Mouse (Mus musculus) left cerebral cortex, postnatal 14 days (tissue): ENCODE results near the gene Agap3. TPM values are rescaled to one million over a fixed set of nuclear protein-coding genes. Genes with fewer than 3 reads are reported as not detected.

Experiments used
- DNase-seq, 2 experiments: peaks; one replicate each; pipeline ENCODE4 v3.0.0; 2021 to 2022; ENCODE audit warnings: low spot score in 2 of 2, mixed read lengths in 1 of 2
- intact Hi-C: fragments of 180-260 bp; cut with DNase I; formaldehyde crosslinking; loops from one replicate; pipeline ENCODE4 v1.15.1; 2025
- long read RNA-seq, 2 experiments: library from polyadenylated mRNA; stranded (forward); transcript quantifications; one replicate each; pipeline ENCODE4 v2.0.0; 2021
- total RNA-seq, 2 experiments: library from RNA; stranded (reverse); gene quantifications; 2 replicates each; pipeline ENCODE4 v1.2.3; 2021

Gene Agap3
- 100 to 1,000 TPM; 464 to 465 TPM for total RNA-seq
- long read RNA-seq, experiment 1, transcript Agap3-204 (9 exons, 1,061 nt) = major isoform, 170 of 353 reads
- long read RNA-seq, experiment 1, partial matches to known transcripts = 33 of 353 reads
- long read RNA-seq, experiment 1, other reads (novel, unspliced or antisense) = 144 of 353 reads
- long read RNA-seq, experiment 2, transcript Agap3-204 (9 exons, 1,061 nt) = major isoform, 163 of 366 reads
- long read RNA-seq, experiment 2, partial matches to known transcripts = 35 of 366 reads
- long read RNA-seq, experiment 2, other reads (novel, unspliced or antisense) = 164 of 366 reads

DNA sequence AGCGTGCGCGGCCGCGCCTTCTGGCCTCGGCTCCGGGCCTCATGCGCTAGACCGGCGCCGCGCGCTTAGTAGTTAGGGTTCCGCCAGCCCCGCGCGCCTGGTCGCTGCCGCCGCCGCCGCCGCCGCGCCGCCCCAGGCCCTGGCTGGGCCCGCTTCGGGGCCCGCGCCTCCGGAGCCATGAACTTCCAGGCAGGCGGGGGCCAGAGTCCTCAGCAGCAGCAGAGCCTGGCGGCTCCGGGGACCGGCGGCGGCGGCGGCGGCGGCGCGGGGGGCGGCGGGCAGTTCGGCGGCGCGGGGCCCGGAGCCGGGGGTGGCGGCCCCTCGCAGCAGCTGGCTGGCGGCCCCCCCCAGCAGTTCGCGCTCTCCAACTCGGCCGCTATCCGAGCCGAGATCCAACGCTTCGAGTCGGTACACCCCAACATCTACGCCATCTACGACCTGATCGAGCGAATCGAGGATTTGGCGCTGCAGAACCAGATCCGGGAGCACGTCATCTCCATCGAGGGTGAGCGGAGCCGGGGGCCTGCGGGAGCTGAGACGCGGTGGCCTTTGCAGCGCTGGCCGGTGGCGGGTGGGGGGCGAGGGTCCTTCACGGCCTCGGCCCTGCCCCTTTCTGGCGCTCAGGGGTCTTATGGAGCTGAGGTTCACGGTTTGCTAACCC lies at the start of gene Agap3:
TSS of gene Agap3 (plus strand) at position 148 of the 661 bp plus-strand sequence.
- peak in 1 of 2 experiments; percentile 32 for DNase-seq
- intact Hi-C loops = no loop called here

DNA sequence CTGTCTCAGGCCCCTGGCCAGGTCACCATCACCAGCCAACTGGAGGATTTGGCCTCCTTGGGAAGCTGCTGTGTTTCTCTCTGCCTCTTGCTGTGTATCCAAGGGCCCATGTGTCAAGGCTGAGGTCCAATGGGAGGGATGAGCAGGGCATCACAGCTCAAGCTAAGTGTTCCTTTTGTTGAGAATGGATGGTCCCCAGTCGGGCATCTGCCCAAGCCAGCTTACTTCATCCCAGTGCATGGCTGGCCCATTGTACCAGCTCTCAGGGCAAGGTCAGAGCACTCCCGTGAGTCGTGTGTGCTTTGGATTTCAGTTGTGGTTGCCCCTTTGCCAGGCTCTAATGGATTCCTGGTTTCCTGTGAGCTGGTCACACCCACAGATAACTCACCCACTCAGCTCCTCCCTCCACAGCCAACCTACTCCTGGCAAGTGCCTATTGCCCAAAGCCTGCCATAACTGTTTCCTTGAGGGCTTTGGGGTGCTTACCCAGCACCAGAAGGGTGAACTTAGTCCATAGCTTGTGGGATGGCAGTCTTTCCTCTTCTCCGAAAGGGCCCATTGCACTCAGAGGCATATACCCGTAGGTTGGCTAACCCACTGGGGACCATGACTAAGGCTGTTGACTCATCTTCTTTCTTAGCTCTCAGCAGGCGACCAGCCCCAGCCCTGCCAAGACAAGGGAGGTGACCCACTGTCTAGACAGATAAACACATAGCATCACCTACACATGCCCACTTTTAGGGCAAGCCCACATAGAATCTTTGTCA lies 47.2 kb upstream of the Agap3 start:
- DNase-seq = no peak
- intact Hi-C loops = no loop called here

DNA sequence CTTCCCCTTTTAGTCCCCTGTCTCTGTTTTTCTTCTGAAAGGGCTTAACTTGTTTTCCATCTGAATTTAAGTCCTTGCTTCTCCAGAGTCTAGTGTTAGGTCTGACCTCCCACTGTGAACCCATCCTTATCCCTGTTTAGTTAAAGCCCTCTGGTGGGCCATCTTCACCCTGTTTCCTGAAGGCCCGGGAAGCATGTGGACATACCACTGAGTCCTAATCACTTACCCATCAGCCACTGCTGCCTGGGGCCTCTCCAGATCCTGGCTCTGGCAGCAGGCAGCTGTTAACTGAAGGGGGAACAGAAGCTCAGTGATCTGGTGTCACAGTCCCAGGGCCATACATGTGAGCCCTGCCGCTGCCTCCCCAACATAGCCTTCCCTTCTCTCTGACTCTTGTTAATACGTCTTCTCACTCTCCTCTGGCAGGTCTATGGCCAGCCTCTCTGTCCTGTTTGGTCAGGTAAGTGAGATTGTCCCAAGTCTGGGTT lies 46.5 kb upstream of the Agap3 start:
- no peak for DNase-seq
- intact Hi-C loops = no loop called here

DNA sequence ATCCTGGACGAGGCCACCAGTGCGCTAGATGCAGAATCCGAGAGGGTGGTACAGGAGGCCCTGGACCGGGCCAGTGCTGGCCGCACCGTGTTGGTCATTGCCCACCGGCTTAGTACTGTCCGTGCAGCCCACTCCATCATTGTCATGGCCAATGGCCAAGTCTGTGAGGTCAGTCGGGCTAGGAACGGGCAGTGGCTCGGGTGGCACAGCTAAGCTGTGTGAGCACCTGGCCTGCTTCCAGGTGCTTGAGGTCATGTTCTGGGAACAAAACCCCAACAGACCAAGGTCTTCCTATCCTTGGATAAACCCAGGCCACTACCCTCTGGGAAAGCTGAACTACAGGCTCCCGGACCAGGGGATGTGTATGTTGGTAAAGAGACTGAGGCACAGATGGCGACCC lies 43.3 kb upstream of the Agap3 start:
- DNase-seq = no peak

DNA sequence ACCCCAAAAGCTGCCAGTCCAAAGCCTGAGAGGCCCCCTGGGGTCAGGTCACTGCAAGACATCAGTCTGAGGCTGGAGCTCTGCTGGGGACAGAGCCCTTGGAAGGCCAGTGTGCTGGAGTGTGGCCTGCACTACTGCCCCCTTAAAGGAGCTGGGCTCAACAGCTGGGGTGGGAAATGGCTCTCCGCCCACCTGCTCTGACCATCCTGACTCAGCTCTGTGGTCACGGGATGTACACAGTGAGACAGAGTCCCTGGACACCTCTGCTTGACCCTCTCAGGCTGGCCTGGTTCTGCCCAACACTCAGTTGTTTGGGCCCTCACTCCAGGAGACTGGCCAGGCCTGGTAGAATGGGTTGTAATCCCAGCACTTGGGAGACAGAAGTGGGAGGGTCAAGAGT lies 42.5 kb upstream of the Agap3 start:
- intact Hi-C loops = no loop called here
- DNase-seq = no peak

More for the DNA sequence above, 43.3 kb upstream of the Agap3 start:
- intact Hi-C loops = no loop called here

- no peak for DNase-seq
- intact Hi-C loops = no loop called here
Measured at GRCm38 (mm10) chr5:24412063-24412462, 39.9 kb upstream of the Agap3 start.

DNA sequence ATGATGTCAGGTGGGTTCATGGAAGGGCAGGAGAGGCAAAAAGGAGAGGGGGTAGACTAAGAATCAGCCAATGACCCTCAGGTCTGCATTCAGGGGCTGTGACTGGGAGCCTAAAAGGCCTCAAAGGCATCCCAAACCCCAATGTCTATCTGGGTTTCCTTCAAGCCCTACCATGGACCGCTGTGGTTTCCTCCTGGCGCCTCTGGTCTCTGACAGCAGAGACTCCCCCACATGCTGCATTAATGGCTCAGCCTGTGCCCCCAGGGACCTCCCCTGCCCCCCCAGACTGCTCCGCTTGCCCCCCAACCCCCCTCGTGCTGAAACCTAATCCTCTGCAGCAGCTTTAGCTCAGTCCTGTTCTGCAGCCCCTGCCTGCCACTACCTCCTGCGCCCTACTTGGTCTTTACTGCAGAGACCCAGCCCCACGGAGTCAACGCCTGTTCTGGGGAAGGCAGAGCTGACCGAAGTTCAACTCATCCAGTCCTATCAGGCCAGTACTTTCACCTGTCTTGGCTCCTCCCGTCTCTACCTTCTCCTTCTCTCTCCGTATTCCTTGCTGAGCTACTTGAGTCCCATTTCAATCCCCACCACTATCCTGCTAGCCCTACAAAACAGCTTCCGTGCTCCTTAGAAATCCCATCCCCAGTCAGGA lies 38.8 kb upstream of the Agap3 start, which contains the start of gene Asic3:
TSS of gene Asic3 (plus strand) at position 351 of the 652 bp plus-strand sequence.
- no peak for DNase-seq
- intact Hi-C loops = no loop called here

- DNase-seq = no peak
- intact Hi-C loops = no loop called here
Measured at GRCm38 (mm10) chr5:24413938-24414337, 38.0 kb upstream of the Agap3 start.

GRCm38 (mm10) chr5:24416222-24416736 lies 35.7 kb upstream of the Agap3 start:
- intact Hi-C loops = loop anchor here (1.0 kb wide), 1 partner anchor 54 kb away; no protein-coding TSS in a partner anchor
- DNase-seq = peak; percentile 78 to 87

- intact Hi-C loops = no loop called here
- DNase-seq = no peak
Measured at GRCm38 (mm10) chr5:24417587-24417986, 34.4 kb upstream of the Agap3 start.

- intact Hi-C loops = no loop called here
Measured at GRCm38 (mm10) chr5:24420381-24420780, 31.6 kb upstream of the Agap3 start.

GRCm38 (mm10) chr5:24423129-24424003 lies 28.6 kb upstream of the Agap3 start, which contains the start of the genes Cdk5 and Slc4a2:
Cdk5 (minus strand) TSS chr5:24423530.
Slc4a2 (plus strand) TSS chr5:24423837.
- intact Hi-C loops = no loop called here
- peak; percentile 99 to 100 for DNase-seq

More at GRCm38 (mm10) chr5:24420381-24420780, 31.6 kb upstream of the Agap3 start:
- no peak for DNase-seq

- intact Hi-C loops = no loop called here
Measured at GRCm38 (mm10) chr5:24424004-24424781, 27.8 kb upstream of the Agap3 start.

DNA sequence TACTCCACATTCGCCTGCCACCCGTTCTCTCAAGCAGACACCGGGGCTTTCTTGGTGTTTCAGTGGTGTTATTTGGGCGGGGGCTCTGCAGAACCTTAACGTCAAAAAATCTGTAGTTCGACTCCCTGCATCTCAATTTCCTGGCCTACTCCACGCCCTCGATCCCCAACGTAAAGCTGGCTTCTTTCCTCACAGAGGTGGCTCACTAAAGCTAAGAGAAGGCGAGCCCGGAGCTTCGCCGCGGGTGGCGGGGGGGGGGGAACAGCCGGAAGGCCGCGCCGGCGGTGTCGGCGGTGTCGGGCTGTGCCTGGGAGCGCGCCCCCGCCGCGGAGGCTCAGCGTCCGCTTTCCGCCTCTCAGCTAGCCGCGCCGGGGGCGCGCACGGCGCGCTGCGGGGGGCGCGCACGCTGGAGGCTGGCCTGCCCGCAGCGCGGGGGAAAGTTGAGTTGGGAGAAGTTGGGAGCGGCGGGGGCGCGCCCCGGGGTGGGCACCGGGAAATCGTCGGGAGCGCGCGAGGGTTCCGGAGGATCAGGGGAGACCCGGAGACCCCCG lies 27.0 kb upstream of the Agap3 start:
- intact Hi-C loops = no loop called here
- DNase-seq = peak; percentile 67 to 73

More at GRCm38 (mm10) chr5:24424004-24424781, 27.8 kb upstream of the Agap3 start:
- DNase-seq = peak in 1 of 2 experiments; percentile 30

- no peak for DNase-seq
- intact Hi-C loops = no loop called here
Measured at GRCm38 (mm10) chr5:24425421-24426036, 26.4 kb upstream of the Agap3 start.

GRCm38 (mm10) chr5:24426037-24426432 lies 25.9 kb upstream of the Agap3 start:
- no peak for DNase-seq
- intact Hi-C loops = no loop called here
